Mouse (Mus musculus): ENCODE measurements at regions not wholly inside any gene's neighbourhood (a gene's known extent, or its start where the extent isn't known, plus 50 kb on each side); places are given as distances from the start of the nearest gene placed in this dataset.
"Not testable (repeated sequence)": the region's sequence is repeated elsewhere in the genome, so short reads cannot be mapped to it uniquely, and the experiment has no call there.

DNA sequence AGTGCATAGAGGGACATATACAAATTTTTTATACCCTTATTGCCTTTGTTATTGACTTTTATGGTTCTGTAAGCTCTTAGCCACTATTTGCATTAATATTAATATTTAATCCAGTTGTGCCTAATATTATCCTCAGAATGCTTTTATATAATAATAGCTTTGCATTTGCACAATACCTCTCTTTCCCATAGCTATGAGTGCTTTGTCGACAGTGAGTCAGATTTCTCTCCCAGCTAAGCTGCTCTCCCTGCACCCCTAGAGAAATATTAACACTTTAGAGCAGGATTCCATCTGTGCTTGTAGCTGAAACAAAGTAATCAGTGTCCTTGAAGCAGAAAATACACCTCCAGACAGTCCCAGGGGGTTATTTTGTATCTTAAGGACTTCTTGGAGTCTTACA is 288.6 kb upstream of the Arglu1 start:
- no peak for DNase-seq (ENCODE audit: low spot score)

DNA sequence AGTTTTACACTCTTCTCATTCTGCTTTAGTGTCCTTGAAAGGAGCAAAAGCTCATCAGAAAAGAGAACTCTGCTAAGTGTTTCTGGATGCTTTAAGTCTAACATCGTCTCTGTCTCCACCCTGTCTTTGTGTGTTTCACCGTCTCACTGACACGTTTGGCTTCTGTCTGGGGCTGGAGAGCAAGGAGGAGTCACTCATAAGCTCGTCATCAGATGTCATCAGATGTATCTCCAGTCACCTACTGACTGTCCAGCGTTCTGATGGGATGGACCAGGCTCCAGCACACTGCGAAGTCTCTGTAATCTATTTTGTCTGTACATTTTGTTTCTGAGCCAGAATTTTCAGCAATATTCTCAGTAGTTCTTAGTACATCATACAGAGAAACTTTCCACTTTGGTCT is 283.4 kb upstream of the Arglu1 start:
- DNase-seq (ENCODE audit: low spot score) = no peak

DNA sequence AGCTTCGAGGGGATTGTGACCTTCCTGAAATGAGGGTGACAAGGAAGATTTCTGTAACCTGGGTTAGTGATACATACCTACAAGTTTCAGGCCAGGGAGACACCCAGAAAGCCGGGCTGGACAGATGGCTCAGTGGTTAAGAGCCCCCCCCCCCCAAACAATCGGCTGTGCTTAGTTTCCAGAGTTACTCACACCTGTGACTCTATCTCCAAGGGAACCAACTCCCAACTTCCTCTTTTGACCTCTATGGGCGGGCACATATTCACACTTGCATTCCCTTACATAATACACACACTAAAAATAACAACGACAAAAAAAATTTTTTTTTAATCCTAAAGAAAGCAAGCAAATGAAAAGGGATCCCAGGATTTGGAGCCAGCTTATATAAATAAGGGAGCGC is 283.0 kb upstream of the Arglu1 start:
- DNase-seq (ENCODE audit: low spot score) = no peak

DNA sequence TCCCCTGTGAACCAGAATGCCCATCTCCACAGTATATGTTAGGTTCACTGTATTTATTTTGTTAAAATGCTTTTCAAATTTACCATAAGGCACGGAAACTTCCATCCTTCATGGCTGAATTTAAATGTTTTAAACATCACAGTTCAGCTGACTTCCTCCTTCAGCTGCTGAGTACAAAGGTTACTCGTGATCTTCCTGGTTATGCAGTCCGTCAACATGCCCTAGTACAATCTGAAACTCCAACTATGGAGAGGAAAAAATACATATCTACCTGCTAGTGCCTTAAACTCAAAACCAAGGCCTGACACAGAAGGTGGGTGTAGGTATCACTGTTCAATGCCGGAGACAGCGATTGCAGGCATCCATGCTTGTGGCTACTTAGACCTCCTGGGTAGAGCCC is 280.5 kb upstream of the Arglu1 start:
- DNase-seq (ENCODE audit: low spot score) = no peak

DNA sequence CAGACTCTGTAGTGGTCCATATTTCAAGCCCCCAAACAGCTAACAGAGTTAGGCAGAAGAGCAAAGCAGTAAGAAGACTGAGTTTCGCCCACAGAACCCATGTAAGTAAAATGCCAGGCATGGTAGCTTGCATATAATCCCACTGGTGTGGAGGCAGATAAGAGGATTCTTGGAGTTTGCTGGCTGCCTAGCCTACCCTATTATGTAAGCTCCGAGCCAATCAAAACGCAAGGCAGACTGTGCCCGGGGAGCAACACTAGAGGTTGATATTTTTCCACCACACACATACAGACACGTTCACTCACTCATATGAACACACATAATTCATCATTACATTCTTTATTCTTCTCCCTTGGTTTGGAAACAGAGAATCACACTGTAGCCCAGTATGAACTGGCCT is 280.0 kb upstream of the Arglu1 start:
- no peak for DNase-seq (ENCODE audit: low spot score)

DNA sequence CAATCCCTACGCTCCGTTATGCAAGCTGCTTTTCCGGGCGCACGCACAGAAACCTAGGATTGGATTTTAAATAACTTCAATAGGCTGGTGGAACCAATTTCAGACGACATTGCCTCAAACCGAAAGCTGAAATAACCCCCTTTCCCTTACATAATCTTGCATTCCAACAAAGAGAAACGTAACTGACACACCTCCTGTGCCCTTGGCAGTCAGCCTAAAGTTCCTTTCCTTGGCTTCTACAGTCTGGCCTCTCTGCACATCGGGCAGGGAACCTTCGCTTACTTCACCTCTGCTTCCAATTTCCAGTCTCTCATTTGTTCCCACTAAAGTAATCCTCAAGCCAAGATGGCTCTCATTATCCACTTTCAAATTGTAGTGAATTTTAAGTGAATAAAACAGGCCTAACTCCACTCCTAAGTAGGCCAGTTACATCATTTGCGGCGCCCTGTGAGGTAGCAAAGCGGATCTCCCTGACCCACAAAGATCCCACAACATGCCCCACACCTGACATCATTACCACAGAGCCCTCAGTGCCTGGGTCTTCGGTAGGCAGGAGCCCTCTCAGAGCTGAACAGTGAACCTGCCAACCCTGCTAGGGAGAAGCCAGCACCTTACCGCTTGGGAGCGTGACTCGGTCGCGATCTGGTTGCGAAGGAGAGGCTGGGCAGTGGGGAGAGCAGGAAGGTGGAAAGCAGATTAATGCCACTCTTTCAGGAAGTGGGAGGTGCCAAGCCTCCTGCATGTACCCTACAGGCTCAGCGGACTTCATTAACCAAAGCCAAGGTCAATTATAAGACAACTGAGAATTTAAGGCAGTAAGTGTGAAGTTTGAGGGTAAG is 279.0 kb upstream of the Arglu1 start:
- DNase-seq (ENCODE audit: low spot score) = no peak

DNA sequence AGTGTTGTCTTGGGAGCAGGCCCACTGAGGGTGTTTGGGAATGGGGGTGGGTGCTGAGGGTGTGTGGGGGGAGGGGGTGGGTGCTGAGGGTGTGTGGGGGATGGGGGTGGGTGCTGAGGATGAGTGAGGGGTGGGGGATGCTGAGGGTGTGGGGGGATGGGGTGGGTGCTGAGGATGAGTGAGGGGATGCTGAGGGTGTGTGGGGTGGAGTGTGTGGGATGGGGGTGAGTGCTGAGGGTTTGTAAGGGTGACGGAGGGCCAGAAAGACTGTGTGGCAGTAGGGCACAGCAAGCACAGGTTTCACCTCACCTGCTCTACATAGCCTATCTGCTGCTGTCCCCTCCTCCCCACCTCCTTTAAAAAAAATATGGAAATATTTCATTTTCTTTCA is 276.3 kb upstream of the Arglu1 start:
- no peak for DNase-seq (ENCODE audit: low spot score)

DNA sequence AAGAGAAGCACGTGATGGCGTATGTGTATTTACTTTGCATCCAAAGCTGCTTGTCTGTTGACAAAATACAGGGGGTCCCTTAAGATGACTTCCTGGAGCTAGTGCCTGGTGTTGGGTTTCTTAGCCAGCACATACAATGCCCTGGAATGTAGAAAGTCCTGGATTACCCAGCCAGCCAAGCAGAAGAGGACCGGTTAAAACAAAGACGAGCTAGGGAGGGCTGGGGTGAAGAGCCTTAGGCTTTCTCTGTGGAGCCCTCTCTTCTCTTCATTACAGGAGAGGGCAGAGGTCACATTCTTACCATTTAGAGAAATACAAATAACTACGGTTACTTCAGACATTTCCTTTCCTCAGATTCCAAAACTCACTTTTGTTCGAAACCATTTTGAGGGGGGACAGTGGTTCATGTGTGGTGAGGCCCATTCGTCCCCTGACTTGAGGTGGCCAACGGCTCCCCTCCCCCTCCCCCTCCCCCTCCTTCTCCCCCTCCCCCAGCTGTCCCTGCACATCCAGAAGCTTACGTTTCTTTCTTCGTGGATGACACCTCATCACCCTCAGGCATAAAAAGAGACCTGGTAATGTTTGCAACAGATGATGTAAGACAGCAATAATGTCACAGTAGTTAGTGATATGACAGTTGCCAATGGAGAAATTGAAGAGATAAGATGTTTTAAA is 275.8 kb upstream of the Arglu1 start:
- peak; percentile 47 for DNase-seq (ENCODE audit: low spot score)

DNA sequence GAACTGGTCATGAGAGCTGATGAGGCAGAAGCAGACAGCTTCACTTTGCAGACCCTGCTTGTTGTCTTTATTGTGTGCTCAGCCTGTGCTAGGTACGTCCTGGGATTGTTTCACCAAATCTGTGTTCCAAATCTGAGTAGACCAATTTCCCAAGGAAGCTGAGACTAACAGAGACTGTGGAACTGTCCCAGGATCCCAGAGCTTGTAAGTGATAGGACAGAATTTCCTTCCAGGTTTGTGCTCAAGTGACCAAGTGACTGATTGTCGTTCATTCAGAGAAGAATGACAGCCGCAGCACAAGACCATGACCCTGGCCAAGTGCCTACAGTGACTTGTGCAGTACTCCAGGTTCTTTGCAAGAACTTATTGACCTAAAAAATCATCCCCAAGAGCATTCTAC is 269.9 kb upstream of the Arglu1 start:
- DNase-seq (ENCODE audit: low spot score) = no peak

DNA sequence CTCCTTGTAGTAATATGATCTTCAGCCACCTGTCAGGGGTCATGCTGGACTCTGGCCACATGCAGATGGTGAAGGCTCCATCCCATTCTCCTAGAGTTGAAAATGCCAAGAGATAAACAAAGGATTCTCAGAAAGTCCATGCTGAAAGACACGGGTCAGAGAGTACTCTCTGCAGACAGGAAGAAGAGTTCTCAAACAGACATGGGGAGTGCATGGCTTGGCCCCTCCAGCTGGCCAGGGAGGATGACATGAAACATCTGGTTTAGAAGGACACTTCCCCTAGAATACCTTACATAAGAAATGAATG is 269.4 kb upstream of the Arglu1 start:
- DNase-seq (ENCODE audit: low spot score) = no peak

DNA sequence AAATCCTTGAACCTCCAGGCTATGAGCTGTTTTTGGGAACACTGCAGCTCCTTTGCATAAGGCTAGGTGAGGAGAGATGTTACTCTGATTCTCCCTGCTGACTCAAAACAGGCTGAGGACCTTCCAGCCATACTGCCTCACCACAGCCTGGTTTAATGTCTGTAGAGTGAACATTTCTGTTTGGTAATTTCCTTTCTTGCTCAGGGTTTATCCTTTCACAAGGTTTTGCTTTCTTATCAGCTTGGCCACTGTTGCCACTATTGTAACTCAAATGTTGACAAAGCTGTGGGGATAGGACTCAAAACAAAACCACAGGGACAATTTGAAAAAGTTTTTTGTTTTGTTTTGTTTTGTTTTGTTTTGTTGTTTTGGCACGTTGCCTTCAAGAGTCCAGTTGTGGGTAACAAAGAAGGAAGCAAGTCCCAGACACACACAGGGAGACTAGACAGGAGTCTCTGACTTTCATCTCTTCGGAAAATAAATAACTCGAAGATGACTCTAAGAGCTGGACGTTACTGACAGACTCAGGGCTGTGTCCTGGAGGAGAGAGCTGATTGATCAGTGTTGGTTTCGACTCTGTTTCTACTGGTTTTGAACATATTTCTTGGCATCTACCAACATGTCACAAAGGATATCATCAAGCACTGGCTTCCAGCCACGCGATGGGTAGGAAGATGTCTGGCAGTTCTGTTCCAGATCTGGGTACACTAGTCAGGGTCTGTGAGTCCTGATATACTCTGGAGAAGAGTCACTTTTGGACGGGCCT is 268.9 kb upstream of the Arglu1 start:
- no peak for DNase-seq (ENCODE audit: low spot score)

DNA sequence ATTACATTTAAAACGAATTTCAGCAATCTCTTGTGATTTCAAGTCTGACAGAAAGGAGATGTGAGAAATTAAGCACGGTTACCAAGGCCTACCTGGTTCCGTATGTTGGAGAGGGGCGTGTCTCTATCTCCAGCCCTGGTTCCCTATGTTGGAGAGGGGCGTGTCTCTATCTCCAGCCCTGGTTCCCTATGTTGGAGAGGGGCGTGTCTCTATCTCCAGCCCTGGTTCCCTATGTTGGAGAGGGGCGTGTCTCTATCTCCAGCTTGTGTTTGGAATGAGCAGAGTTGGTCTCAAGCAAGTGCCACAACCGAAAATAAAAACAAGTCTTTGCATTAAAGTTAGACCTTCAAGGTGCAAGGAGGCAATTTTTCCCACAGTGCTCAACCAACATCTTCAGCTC is 267.8 kb upstream of the Arglu1 start:
- DNase-seq (ENCODE audit: low spot score) = not testable (repeated sequence)

DNA sequence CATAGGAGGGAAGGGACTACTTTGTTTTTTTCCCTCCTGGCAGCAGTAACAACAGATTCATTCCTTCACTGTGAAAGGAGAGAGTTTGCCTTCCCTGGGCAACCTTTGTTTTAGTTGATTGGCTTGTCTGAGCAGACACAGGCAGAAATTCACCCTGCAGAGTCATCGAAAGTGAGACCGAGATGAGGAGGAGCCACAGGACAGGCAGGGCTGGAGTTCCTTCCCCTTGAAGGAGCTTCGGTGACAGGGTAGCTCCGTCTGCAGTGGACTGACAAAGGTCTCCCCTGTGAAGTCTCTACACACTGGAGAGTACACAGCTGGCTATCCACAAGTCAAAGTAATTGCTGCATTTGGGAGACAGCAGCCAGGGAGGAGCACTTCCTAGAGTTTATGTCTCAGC is 261.9 kb upstream of the Arglu1 start:
- DNase-seq (ENCODE audit: low spot score) = peak; percentile 27

DNA sequence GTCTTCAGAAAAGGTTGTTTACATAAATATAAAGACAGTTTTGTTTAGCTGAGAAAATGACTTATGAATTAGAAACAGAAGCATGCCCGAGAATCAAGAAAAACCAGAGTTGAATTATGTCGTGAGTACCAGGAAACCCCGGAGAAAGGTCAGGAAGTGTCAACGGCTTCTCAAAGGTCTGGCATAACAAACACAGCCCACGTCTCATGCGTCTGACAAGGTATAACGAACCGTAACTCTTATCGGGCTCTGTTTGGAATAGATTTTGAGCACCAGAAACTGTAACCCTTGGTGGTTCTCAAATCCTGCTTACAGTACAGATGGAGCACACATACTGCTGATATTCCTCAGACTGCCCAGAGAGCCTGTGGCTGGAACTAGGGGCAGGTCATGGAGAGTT is 260.9 kb upstream of the Arglu1 start:
- DNase-seq (ENCODE audit: low spot score) = no peak

DNA sequence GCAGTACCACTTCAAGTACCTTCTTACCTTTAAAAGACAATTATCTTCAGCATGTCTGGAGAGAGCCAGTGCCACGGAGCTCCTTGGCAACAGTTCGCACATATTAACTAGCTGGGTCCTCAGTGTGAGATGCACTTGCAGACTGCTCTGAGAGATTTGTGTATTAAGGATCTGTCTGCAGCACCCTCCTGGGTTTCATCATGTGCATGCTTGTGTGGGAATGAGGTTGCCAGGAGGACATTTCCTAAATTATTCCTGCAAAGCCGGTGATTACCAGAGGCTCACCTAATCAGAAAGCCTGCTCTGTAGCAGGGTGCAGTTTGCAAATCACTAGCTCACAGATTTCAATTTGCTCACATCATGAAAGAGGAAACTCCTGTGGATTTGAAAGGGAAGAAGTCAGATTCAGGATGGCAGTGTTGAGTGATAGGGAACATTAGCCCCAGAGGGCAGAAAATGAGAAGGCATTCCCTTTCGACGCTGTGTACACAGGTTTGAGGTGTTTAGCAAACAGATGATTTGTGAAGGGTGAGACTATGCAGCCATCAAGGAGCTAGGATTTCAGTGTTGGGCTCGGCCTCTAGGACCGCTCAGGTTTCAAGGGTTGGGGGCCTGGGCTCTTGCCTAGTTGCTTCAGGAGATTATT is 257.3 kb upstream of the Arglu1 start:
- DNase-seq (ENCODE audit: low spot score) = no peak

DNA sequence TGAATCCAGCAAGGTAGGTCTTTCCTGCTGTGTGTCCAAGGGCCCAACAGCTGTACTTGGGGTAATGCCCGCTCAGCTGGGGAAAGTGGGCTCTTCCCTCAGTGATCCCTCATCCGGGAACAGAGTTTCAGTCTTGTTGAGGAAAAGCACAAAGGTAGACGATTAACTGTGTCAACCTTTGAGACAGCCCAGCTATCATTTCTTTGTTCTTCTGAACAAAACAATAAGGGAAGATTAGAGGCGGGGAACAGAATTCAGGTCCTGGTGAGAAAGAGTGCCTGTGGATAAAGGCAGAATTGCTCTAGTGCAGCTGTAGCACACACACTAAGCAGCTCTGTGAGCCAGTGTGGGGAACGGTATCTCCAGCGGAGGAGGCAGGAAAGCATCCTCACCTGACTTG is 252.7 kb upstream of the Arglu1 start:
- no peak for DNase-seq (ENCODE audit: low spot score)

DNA sequence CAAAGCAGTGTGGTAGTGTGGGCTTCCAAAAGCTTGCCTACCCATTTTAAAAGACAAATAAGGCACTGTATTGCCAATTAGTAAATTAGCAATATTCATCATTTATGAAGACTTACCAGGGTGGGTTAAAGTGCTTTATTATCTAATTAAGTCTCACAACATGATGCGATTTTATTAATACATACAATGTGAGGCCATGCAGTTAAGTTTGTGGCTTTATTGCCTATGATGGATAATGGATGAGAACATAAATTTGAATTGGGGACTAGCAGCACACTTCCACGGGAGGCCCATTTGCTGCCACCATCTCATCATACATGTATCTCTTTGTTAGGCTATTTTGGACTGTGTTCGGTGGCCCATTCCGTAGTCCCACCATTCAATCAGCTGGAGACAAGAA is 250.6 kb upstream of the Arglu1 start:
- DNase-seq (ENCODE audit: low spot score) = no peak

DNA sequence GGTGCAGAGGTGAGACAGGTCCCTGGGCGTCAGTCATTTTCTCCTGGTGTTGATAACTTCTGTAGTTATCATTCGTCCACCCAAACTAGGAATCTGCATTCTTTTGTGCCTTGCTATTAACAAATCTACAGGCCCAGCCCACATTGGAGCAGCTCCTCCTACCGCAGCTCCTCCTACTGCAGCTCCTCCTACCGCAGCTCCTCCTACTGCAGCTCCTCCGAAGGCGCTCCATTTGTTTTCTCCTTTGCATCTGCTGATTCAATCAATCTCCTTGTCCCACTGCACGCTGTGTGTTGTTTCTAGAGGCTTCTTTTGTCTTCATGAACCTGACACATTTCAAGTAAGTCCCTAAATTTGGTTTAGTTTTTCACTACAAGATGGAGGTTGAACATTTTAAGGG is 248.2 kb upstream of the Arglu1 start:
- no peak for DNase-seq (ENCODE audit: low spot score)

DNA sequence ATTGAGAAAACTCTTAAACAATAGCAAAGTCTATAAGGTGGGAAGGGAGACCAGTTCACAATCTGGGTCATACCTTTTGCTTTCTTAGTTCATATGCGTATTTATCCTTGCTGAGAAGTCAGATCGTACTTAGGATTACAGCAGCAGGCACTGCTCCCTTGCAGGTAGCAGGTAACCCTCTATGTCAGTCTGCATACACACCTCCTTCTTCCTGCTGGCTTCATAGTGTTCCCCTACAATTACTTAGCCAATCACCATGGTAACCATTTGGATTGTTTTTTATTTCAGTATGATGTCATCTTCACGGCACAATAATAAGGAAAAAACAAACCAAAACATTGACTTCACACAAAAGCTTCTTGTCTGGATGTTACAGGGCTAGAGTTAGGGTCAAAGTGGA is 242.1 kb upstream of the Arglu1 start:
- no peak for DNase-seq (ENCODE audit: low spot score)

DNA sequence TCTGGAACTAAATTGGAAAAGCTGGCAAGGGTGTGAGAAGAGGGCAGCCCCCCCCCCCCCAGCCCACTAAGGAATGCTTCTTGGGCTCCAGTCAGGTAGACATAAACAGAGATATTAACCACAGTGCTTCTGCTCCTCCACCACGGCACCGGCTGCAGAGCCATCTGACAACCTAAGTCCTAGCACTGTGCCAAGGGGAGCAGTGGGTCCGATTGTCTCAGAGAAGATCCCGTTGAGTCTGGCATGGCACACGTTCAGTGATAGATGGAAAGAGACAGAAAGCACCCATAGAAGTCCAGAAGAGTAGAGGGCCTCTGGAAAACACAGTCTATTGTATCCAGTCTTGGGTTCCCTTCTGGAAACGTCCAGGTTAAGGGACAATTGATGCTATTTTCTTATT is 241.4 kb upstream of the Arglu1 start:
- no peak for DNase-seq (ENCODE audit: low spot score)

DNA sequence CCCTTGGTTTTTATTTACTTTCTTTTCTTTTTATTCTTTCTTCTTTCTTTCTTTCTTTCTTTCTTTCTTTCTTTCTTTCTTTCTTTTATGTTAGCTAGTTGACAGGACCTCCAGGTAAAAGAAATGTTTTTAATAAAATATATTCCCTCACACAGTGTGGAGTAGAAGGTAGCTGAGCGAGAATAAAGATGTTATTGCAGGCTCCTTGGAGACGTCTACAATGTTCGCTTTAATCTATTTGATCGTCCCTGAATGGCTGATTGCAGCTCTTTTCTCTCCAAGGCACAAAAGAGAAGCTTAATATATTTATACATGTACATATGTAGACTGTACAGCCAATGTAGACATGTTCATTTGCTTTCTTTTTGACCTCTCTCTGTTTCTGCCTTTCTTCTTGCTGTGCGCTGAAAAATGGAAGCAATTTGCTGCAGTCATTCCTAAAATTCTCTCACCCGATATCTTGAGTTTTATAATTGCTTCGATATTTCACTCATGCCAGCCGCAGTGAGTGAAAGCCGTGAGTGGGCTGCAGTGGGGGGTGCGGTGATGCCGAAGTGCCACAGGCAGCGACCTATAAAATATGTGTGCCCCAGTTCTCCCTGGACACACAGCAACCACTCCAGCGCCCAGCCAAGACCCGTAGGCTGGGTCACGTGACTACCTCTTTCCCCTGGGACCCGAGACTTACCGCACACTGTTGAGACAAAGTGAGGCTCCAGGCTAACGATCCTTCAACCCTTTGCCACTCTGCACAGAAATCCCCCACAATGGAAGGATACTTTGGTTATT is 237.9 kb upstream of the Arglu1 start:
- DNase-seq (ENCODE audit: low spot score) = peak; percentile 69

DNA sequence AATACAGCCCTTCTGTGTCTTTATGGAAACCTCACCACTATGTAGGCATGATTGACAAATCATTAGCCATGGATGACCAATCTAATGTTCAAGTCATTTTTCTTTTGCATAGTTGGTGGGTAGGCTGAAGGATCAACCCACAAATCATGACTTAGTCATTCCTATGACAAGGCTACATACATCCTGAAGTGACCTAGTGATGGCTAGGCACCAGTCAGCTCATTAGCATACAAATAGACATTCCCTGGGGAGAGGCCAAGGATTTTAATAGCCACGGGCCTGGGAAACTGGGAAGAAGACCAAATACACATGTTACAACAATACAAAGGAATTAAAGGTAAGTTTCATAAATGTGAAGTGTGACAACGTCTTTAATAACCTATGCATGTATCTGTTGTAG is 231.1 kb upstream of the Arglu1 start:
- DNase-seq (ENCODE audit: low spot score) = no peak

All from retina, embryonic 14.5 days (tissue).